Mouse (Mus musculus) ES-E14 (cell line): ENCODE results near the gene Pbx2.

Experiments used
- CHD2 ChIP-seq: IDR thresholded peaks from 2 replicates; pipeline ENCODE4 v1.6.1; 2014; ENCODE audit warnings: mild to moderate bottlenecking, low read depth, low read length, inconsistent platforms
- HCFC1 ChIP-seq: IDR thresholded peaks from 2 replicates; pipeline ENCODE4 v1.6.1; 2012; ENCODE audit warnings: low read length, inconsistent platforms, borderline replicate concordance; ENCODE audit not compliant: insufficient read depth
- MAFK ChIP-seq: IDR thresholded peaks from 2 replicates; pipeline ENCODE4 v1.6.1; 2014; ENCODE audit warnings: mild to moderate bottlenecking, low read depth, low read length, inconsistent platforms; ENCODE audit not compliant: insufficient read depth
- ZC3H11A ChIP-seq: IDR thresholded peaks from 2 replicates; pipeline ENCODE4 v1.6.1; 2012; ENCODE audit warnings: low read depth, mild to moderate bottlenecking, inconsistent platforms, low read length, borderline replicate concordance

GRCm38 (mm10) chr17:34569919-34570318, 21.1 kb upstream of the Pbx2 start:
- TF ChIP-seq HCFC1 (no peak), ZC3H11A (no peak), MAFK (no peak), CHD2 (no peak)
